Mouse (Mus musculus) ES-Bruce4 (cell line): Measurements from ENCODE around the gene Fgfr4.

ENCODE experiments used
- CTCF ChIP-seq: IDR thresholded peaks from one replicate; pipeline ENCODE4 v1.8.1; 2011; ENCODE audit warnings: low read depth, low read length
- EP300 ChIP-seq: IDR thresholded peaks from 2 replicates; pipeline ENCODE4 v1.6.1; 2011; ENCODE audit warnings: low read depth, low read length; ENCODE audit not compliant: insufficient read depth

- TF ChIP-seq EP300 (no peak), CTCF (no peak)
Observed at GRCm38 (mm10) chr13:55168958-55169369, 16.5 kb downstream of the Fgfr4 start.
